Mouse (Mus musculus) cerebellum, postnatal 10 days (tissue): ENCODE data around the gene Notch2.

Experiments used
- DNase-seq, 2 experiments: peaks; one replicate each; pipeline ENCODE4 v3.0.0; 2021; ENCODE audit warnings: mixed read lengths in 2 of 2

Gene Notch2

GRCm38 (mm10) chr3:97994818-97995217 is 18.5 kb upstream of the Notch2 start:
- DNase-seq = no peak

- DNase-seq = no peak
Observed at GRCm38 (mm10) chr3:97998349-97998748, 15.0 kb upstream of the Notch2 start.

- DNase-seq = no peak
Observed at GRCm38 (mm10) chr3:98003558-98003957, 9.8 kb upstream of the Notch2 start.

DNA sequence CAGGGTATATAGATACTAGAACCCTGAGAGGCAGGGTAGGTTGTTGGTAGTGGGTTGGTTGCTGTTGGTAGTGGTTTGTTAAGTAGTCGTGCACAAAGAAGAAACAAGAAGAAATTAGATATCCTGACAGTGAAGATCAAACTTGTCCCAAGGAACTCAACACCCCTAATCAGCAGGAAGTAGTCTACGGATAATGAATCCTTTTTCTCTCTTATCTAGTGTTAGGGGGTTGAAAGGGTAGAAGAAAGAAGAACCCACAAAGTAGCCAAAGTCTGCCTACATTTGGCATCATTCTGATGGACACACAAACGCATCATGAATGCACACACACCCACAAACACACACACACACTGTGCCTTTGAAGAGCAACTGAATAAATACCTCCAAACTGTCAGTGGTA is 9.1 kb upstream of the Notch2 start:
- DNase-seq = no peak

GRCm38 (mm10) chr3:98005306-98005705 is 8.0 kb upstream of the Notch2 start:
- DNase-seq = no peak

DNA sequence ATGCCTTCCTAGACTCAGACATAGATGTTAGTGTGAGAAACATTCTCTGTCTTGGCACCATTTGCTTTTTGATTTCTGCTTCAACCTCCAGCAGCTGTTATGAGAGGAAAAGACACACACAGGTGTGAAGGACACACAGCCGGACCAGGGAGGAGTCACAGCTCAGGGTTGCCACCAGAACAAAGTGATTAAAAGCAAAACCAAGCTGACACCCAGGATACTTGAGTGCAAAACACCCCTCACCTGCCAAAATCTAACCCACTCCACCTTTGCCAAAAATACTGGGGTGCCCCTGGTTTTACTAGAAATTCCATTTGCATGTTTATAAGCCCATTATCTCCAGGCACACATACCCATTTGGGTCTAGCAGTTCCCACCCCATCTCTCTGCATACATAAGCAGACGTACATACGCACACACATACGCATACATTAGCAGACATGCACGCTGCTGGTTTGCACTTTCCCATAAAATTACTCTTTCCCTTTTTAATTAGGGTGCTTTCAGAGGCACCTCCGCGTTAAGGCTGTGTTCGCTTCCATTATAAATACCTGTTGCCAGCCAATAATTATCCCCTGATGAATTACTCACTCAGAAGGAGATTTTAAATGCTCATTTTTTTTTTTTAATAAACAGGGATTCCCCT is 7.2 kb upstream of the Notch2 start:
- DNase-seq = no peak

- DNase-seq = no peak
Observed at GRCm38 (mm10) chr3:98006973-98007372, 6.4 kb upstream of the Notch2 start.

DNA sequence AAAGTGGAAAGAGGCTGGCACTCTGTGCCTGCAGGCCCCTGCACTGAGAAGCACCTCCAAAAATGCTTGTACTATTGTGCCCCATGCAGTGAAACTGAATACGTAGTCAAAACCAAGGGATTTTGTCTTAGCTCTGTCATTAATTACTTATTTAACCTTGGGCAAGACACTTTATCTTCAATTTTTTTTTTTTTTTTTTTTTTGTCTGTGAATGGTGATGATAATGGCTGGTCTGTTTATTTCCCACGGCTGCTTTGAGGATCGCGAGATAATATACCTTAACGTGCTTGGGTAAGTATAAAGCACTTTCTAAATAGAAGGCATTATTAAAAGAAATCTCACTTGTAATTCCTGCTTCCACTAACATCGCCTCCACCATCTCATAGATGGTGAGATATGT is 5.2 kb upstream of the Notch2 start:
- no peak for DNase-seq

DNA sequence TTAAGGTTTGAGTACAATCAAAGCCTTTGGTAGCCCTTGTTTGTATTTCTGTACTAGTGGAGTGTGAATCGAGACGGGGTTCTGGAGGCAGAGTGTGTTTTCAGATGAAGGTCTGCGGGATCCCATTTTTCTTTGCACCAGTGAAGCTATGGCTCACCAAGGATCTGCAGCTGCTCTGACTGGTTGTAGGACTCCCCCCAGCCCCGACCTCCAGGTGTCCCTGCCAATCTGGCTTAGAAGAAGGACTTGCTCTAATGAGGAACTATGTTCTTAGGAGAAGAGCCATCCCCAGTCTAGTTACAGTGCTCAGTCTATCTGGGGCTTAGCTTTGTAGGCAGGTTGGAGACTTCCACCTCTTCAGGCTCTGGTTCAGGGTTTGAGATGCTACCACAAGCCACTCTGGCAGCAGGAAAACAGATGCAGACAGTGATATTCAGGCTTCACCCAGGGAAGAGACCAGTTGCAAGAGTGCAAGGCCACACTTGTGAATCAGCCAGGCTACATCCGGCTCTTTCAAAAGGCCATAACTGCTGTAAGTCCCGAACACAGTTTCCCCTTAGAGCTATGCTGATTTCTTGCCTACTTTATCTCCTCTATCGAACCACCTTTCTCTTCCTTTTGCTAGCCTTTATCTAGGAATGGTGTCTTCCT is 4.0 kb upstream of the Notch2 start:
- no peak for DNase-seq

DNA sequence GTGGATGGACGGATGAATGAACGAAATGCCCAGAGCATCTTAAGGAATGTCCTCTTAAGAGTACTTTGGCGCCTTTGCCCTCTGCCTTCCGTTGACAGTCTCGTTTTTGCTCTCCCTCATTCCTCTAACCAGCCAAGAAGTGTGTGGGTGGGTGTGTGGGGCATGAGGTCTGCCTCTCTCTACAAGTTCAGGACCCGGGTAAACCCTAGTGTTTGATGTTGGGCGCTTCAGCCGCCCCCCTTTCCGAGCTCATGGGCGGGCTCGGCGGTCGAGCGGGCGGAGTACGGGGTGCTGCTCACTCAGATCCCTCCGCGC is 284 bp upstream of the Notch2 start:
- no peak for DNase-seq

DNA sequence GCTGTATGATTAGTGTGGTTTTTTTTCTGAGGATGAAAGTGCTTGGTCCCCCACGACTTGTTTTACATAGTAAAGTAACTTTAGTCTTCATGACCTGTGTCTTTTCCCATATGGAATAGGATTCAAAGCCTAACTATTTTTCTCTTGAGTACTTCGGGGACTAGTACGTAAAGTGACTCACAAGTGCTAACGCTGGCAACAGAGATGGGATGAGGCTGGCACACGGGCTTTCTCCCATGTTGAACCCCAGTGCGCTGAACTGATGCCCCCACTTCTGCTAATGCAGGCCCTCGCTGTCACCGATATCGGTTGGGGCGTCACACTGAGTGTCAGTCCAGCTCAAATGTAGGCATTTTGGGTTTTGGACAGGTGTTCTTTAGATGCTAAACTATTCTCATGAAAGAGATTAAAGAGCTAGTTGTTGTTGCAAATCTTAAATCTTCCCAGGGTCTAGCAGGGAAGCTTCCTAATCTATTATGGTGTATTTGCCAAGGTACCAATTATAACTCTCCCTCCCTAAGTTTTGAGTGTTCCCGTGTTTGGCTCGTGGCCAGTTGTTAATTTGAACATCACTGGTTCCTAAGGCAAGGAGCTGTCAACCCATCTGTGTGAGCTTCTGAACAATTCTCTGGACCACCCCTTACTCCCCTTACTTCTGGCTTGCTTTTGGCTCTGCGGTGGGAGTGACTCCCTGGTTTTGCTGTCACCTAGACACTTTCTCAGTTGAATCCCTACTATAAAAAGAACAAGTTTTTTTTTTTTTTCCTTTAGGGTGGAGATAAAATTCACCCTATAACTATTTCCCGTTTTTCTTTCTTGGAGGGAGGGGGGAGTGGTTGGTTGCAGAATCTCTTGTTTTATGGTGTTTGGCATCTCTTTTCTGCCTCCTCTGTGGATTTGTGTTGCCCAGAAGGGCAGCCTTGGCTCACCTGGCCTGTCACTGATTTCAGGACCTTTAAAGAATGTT is 2.2 kb downstream of the Notch2 start:
- peak in 1 of 2 experiments; percentile 39 for DNase-seq

GRCm38 (mm10) chr3:98016901-98017591 is 3.7 kb downstream of the Notch2 start:
- DNase-seq = peak; percentile 66 to 68

- DNase-seq = no peak
Observed at GRCm38 (mm10) chr3:98018187-98018586, 4.9 kb downstream of the Notch2 start.

- peak; percentile 57 to 58 for DNase-seq
Observed at GRCm38 (mm10) chr3:98020431-98021229, 7.3 kb downstream of the Notch2 start.

DNA sequence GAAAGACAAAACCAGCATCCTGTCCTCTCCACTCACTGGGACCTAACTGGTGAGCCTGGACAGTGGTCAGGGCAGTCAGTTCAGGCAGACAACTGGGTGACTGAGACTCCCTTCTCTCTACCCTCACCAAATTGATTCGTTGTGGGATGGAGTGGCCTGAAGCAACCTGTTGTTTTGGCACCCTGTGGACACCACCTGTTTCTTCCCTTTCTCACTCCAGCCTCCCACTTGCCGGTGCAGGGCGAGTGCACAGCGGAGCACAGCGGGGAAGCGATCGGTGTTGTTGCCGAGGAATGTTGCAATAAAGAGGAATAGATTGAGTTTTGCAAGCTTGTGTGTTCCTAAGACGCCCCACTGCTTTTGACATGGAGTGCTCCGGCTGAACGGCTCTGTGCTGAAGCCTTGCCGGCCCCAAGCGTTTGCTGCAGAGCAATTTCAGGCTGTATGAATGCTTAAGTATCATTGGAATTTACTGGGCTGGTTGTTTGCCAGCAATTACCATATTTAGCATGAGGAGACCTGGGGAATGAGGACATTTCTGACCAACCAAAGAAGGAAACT is 11.0 kb downstream of the Notch2 start:
- DNase-seq = peak; percentile 55 to 71

DNA sequence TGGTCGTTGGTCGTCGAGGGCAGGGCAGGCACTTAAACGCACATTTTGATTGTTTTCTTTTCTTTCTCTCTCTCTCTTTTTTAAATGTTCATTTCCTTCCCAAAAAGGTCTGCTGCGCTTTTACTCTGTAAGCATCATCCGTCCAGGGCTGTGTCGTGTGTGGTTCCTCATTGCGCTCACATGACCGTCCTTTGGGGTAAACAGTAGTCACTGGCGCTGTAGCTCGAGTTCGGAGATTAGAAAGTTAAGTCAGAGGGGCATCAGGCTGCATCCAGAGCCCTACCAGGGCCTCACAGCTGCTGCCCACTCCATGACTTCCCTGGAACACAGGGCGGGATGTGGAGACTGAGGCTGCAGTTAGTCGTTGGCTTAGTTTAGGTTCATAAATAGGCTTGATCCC is 12.2 kb downstream of the Notch2 start:
- no peak for DNase-seq

- DNase-seq = no peak
Observed at GRCm38 (mm10) chr3:98025921-98026880, 12.9 kb downstream of the Notch2 start.

DNA sequence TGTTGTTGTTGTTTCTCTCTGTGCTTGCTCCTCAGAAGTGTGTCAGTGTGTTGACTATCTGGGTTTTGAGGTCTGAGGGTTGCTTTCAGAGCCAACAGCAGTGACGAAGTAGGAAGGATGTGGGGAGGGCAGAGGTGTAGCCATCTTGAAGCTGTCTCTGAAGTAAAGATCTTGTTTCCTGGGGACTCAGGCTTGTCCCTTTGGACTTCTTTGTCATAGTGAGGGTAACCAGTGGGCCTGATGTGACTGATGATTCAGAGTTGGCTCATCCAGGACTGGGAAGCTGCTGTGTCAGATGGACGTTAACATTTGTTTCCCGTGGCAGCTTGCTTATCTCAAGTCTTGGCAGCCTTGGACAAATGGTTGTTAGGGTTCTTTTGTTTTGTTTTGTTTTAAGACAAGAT is 14.0 kb downstream of the Notch2 start:
- DNase-seq = no peak

DNA sequence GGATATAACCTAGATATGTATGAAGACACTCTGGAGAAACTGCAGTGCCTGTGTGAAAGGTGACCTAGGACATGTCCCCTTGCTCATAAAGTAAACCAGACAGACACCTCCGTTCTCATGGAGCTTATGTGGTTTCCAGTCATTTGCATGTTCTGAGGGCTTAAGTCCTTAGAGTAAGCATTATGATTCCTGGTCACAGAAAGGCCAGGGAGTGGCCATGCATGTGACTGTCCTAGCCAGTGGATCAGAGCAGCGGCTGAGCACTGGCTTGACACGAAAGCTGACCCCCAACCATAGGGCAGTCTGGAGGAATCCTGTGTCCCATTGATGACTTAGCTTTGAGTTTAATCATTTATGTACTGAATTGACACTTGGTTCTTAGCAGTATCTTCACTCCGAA is 14.7 kb downstream of the Notch2 start:
- DNase-seq = no peak

DNA sequence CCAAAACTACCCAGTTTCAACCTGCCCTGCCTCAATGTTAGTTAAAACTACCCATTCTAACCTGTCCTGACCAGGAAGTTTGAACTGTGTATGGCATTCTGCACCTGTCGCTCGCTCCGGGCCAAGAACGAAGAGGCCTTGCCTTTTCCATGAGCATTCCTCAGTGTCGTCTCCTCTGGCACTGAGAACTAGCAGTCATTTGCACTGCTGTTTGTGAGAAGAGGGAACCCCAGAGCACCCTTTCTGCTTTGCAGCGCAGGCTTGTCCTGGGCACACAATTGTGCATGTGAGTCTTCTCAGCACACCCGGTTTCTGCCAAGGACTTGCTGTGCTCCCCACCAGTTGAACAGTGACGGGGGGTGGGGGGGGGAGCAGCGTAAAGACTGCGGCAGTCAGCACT is 15.6 kb downstream of the Notch2 start:
- DNase-seq = no peak

- no peak for DNase-seq
Observed at GRCm38 (mm10) chr3:98031104-98031503, 17.8 kb downstream of the Notch2 start.
